Mouse (Mus musculus): ENCODE measurements around the gene Pdlim7.

DNA sequence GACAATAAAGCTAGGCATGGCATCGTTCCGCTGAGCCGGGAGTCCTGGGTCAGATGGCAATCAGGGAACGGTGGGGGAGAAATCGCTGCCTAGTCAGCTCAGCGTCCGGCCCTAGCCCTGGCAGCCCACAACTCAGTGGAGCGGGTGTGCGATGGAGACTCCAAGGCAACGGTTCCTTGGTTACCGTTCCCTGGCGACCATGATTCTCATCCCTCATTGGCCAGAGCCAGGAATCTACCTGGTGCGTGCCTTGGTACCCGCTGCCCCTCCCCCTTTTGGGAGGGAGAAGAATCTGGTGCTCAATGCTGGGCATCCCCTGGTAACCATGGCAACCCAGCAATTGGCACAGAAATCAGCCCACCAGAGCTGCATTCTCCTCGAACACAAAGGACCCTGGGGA lies 29.9 kb downstream of the Pdlim7 start:
- no peak for TF ChIP-seq TAL1 (IDR thresholded peaks at IDR 0.05; ENCODE audit: low read length)
- no peak for TF ChIP-seq GATA1 (IDR thresholded peaks at IDR 0.05; ENCODE audit: low read length)

Measured in erythroblast, embryonic 14.5 days (primary cell).